Mouse (Mus musculus) G1E-ER4 (cell line): Measurements from ENCODE around the gene Aipl1. TPM values are rescaled to one million over a fixed set of nuclear protein-coding genes. Genes with fewer than 3 reads are reported as not detected.

ENCODE experiments used
- GATA1 ChIP-seq: IDR thresholded peaks from one replicate; pipeline ENCODE4 v1.8.0; 2012; ENCODE audit warnings: low read length, inconsistent platforms
- polyA plus RNA-seq: library from polyadenylated mRNA; stranded (reverse); fragments of >175 nt; gene quantifications from 2 replicates; pipeline ENCODE4 v1.2.3, GENCODE M21; 2012

Aipl1 gene
- polyA plus RNA-seq = not detected in 2 replicates

DNA sequence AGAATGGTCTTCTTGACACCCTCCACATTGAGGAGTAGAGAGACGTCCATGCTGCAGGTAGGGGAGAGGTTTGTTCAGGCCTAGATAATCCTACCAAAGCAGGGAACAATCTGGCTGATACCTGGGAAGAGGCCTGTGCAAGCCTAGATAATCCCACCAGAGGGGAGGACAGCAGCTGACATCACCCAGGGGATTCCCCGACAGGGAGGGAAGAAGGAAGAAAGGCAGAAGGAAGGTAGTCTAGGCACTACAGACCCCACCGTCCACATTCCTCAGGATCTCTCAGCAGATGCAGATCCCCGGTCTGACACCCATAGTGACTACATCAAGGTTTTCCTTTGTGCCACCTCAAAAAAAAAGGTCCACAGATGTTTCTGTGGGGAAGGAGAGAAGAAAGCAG, at the start of gene Aipl1:
Aipl1 (minus strand) TSS at position 101 of the 400 bp plus-strand sequence.
- no peak for TF ChIP-seq GATA1

DNA sequence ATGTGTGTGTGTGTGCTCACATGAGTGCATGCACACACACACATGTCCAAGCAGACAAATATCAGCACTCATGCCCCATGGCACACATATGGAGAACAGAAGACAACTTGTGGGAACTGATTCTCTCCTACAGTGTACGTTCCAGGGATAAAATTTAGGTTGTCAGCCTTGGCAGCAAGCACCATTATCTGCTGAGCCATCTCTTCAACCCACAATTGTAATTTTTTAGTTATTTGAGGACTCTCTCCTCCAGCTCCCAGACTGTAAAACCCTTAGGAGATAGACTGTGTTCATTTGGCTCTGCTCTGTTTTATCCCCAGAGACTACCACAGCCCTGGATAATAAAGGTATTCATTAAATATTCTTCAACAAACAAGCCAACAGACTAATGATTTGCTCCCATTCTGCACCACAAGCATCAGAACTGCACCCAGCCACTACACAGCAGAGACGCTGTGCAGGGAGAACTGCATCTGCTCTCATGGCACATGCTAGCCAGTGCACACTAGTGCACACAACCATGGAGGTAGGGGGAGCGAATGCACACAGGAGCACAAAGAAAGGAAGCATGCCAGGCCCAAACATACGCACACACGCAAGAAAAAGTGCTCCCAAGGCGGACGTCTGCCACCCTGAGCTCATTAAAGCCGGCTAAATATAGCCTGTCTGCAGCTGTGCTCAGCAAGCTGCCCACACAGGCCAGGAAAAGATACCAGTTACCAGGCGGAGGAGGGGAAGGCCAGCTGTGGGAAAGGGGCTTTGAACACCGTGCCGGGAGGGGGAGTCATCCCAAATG, 49.1 kb upstream of the Aipl1 start:
- no peak for TF ChIP-seq GATA1

- TF ChIP-seq GATA1 = no peak
Observed at GRCm38 (mm10) chr11:72084337-72084736, 47.0 kb upstream of the Aipl1 start.

DNA sequence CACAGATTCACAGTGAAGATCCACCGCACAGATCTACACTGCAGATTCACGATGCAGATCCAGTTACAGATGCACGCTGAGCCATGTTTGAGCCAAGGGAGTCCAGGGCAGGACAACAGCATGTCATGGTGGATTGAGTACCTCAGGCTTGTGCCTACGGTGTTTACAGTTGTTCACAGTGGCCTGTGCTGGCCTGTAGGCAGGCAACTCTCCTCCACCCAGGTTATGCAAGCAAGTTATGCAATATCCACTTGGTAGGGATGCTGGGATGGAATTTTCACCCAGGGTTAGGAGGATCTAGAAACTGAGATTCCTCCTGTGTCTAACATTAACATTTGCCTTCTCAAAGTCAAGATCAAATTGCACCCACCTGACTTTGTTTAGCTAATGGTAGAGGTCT, 45.3 kb upstream of the Aipl1 start:
- TF ChIP-seq GATA1 = no peak

- TF ChIP-seq GATA1 = no peak
Observed at GRCm38 (mm10) chr11:72080461-72080860, 43.2 kb upstream of the Aipl1 start.

GRCm38 (mm10) chr11:72078647-72079046, 41.3 kb upstream of the Aipl1 start:
- no peak for TF ChIP-seq GATA1

GRCm38 (mm10) chr11:72078056-72078455, 40.7 kb upstream of the Aipl1 start:
- TF ChIP-seq GATA1 = no peak

- TF ChIP-seq GATA1 = no peak
Observed at GRCm38 (mm10) chr11:72074230-72074629, 36.9 kb upstream of the Aipl1 start.

DNA sequence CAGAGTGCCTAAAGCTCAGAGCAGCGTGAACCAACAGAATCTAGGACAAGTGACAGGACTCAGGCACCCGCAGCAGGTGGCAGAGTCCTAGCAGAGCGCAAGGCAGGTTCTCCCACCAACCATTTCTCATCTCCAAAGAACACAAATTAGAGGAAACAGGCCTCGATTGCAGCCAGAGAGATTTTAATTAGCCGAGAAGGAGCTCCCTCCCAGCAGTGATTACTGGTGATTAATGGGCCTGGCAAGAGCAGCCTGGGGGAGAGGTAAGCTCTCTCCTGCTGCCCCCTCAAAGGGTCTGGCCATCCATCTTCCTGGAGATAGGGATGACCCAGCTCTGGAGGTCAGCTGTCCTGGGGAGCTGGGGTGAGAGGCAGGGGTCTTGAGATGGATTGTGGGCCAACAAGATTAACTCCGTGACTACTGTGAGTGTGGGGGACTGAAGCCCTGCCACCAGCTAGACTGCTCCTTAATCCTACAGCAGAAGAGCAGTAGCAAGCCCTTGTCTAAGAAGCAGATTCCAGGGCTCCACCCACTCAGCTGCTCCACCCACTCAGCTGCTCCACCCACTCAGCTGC, 35.1 kb upstream of the Aipl1 start:
- TF ChIP-seq GATA1 = no peak

- TF ChIP-seq GATA1 = no peak
Observed at GRCm38 (mm10) chr11:72070733-72071132, 33.4 kb upstream of the Aipl1 start.

GRCm38 (mm10) chr11:72068026-72068425, 30.7 kb upstream of the Aipl1 start:
- TF ChIP-seq GATA1 = no peak

- no peak for TF ChIP-seq GATA1
Observed at GRCm38 (mm10) chr11:72067326-72067725, 30.0 kb upstream of the Aipl1 start.

- TF ChIP-seq GATA1 = no peak
Observed at GRCm38 (mm10) chr11:72066330-72066729, 29.0 kb upstream of the Aipl1 start.

GRCm38 (mm10) chr11:72065103-72065502, 27.8 kb upstream of the Aipl1 start:
- TF ChIP-seq GATA1 = no peak

- TF ChIP-seq GATA1 = no peak
Observed at GRCm38 (mm10) chr11:72064414-72064813, 27.1 kb upstream of the Aipl1 start.

- no peak for TF ChIP-seq GATA1
Observed at GRCm38 (mm10) chr11:72061093-72061620, 23.8 kb upstream of the Aipl1 start.

DNA sequence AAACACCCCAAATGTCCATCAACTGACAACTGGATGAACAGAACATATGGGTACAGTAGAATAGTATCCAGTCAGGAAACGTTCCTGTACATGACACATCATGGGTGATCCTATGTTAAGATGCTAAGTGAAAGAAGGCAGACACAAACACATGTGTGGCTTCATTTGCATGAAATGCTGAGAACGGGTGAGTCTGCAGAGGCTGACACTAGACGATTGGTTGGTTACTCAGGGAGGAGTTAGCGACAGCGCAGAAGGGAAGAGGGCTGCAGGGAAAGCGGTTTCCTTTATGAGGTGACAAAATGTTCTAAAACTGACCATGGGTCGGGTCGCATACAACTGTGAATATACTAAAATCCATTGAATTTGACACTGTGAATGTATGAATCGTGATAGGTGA, 23.1 kb upstream of the Aipl1 start:
- no peak for TF ChIP-seq GATA1

GRCm38 (mm10) chr11:72057166-72057565, 19.9 kb upstream of the Aipl1 start:
- TF ChIP-seq GATA1 = no peak
